Mouse (Mus musculus): ENCODE results near the gene Cstf1.

GRCm38 (mm10) chr2:172355833-172356232, 14.6 kb upstream of the Cstf1 start:
- TF ChIP-seq EP300 (IDR thresholded peaks at IDR 0.05; ENCODE audit: low read depth), result no peak
- no peak for TF ChIP-seq CTCF (IDR thresholded peaks at IDR 0.05; ENCODE audit: low read depth)

All from liver, embryonic 14.5 days (tissue).